Mouse (Mus musculus) kidney, postnatal 25 days (tissue): ENCODE measurements at regions not wholly inside any gene's neighbourhood (a gene's known extent, or its start where the extent isn't known, plus 50 kb on each side); places are given as distances from the start of the nearest gene placed in this dataset.
A peak's percentile ranks its signal among the peaks of the same experiment; 100 is the strongest.

Source experiments
- DNase-seq, 2 experiments: peaks; one replicate each; pipeline ENCODE4 v3.0.0; 2021; ENCODE audit warnings: mixed read lengths in 2 of 2

- DNase-seq, result no peak
Observed at GRCm38 (mm10) chr1:64343268-64343667, 189.2 kb upstream of the Creb1 start.

- no peak for DNase-seq
Observed at GRCm38 (mm10) chr1:64341596-64341995, 190.8 kb upstream of the Creb1 start.

GRCm38 (mm10) chr1:64338575-64338961, 193.9 kb upstream of the Creb1 start:
- DNase-seq, result no peak

GRCm38 (mm10) chr1:64337619-64338574, 194.5 kb upstream of the Creb1 start:
- DNase-seq, result no peak

- no peak for DNase-seq
Observed at GRCm38 (mm10) chr1:64331566-64331965, 200.9 kb upstream of the Creb1 start.

- DNase-seq, result no peak
Observed at GRCm38 (mm10) chr1:64330721-64331120, 201.7 kb upstream of the Creb1 start.

GRCm38 (mm10) chr1:64322197-64322596, 200.1 kb upstream of the Klf7 start:
- no peak for DNase-seq

- no peak for DNase-seq
Observed at GRCm38 (mm10) chr1:64319155-64319582, 197.1 kb upstream of the Klf7 start.

GRCm38 (mm10) chr1:64318440-64319154, 196.5 kb upstream of the Klf7 start:
- DNase-seq, result no peak

GRCm38 (mm10) chr1:64317032-64317636, 195.1 kb upstream of the Klf7 start:
- no peak for DNase-seq

GRCm38 (mm10) chr1:64311371-64311770, 189.3 kb upstream of the Klf7 start:
- DNase-seq, result no peak

- no peak for DNase-seq
Observed at GRCm38 (mm10) chr1:64308560-64308959, 186.5 kb upstream of the Klf7 start.

GRCm38 (mm10) chr1:64308088-64308487, 186.0 kb upstream of the Klf7 start:
- DNase-seq, result no peak

- peak; percentile 64 to 86 for DNase-seq
Observed at GRCm38 (mm10) chr1:64305427-64306213, 183.5 kb upstream of the Klf7 start.

- DNase-seq, result peak; percentile 58 to 83
Observed at GRCm38 (mm10) chr1:64302833-64303358, 180.8 kb upstream of the Klf7 start.

GRCm38 (mm10) chr1:64301530-64302061, 179.5 kb upstream of the Klf7 start:
- peak; percentile 55 to 83 for DNase-seq

GRCm38 (mm10) chr1:64300951-64301529, 179.0 kb upstream of the Klf7 start:
- DNase-seq, result no peak

- no peak for DNase-seq
Observed at GRCm38 (mm10) chr1:64298950-64299349, 176.9 kb upstream of the Klf7 start.

GRCm38 (mm10) chr1:64298188-64298587, 176.1 kb upstream of the Klf7 start:
- no peak for DNase-seq

GRCm38 (mm10) chr1:64297343-64297742, 175.3 kb upstream of the Klf7 start:
- DNase-seq, result no peak

GRCm38 (mm10) chr1:64295512-64295945, 173.4 kb upstream of the Klf7 start:
- peak; percentile 43 to 47 for DNase-seq

GRCm38 (mm10) chr1:64295051-64295450, 173.0 kb upstream of the Klf7 start:
- no peak for DNase-seq
